Mouse (Mus musculus) lung, embryonic 14.5 days (tissue): ENCODE results near the gene Galm. TPM values are rescaled to one million over a fixed set of nuclear protein-coding genes. Genes with fewer than 3 reads are reported as not detected.

ENCODE experiments used
- ATAC-seq: fragments of 200-750 bp; cut with Nextera tagmentation; 2 replicates; pipeline ENCODE4 v1.8.0; 2017; ENCODE audit warnings: mild to moderate bottlenecking, moderate TSS enrichment, moderate library complexity; ENCODE audit not compliant: insufficient read depth
- DNase-seq: peaks from one replicate; pipeline ENCODE4 v3.0.0-alpha.2; 2015
- H3K27ac ChIP-seq: fragments of 300-500 bp; sonication (generic); 2 replicates; pipeline ENCODE4 v1.5.1; 2014; ENCODE audit warnings: low read depth, mild to moderate bottlenecking, moderate library complexity
- H3K27me3 ChIP-seq: fragments of 300-500 bp; sonication (generic); 2 replicates; pipeline ENCODE4 v1.6.1; 2014; ENCODE audit warnings: low read length, control low read depth; ENCODE audit not compliant: insufficient read depth
- H3K36me3 ChIP-seq: fragments of 300-500 bp; sonication (generic); 2 replicates; pipeline ENCODE4 v1.6.1; 2014; ENCODE audit warnings: control low read depth; ENCODE audit not compliant: insufficient read depth
- H3K4me1 ChIP-seq: fragments of 300-500 bp; sonication (generic); 2 replicates; pipeline ENCODE4 v1.6.1; 2014; ENCODE audit warnings: antibody characterized with exemption, control low read depth; ENCODE audit not compliant: insufficient read depth
- H3K4me2 ChIP-seq: fragments of 300-500 bp; sonication (generic); 2 replicates; pipeline ENCODE4 v1.6.1; 2014; ENCODE audit warnings: mild to moderate bottlenecking
- H3K4me3 ChIP-seq: fragments of 300-500 bp; sonication (generic); 2 replicates; pipeline ENCODE4 v1.5.1; 2014; ENCODE audit warnings: low read depth, low read length
- H3K9ac ChIP-seq: fragments of 300-500 bp; sonication (generic); 2 replicates; pipeline ENCODE4 v1.6.1; 2014
- H3K9me3 ChIP-seq: fragments of 300-500 bp; sonication (generic); 2 replicates; pipeline ENCODE4 v1.6.1; 2016; ENCODE audit warnings: low read depth, low read length, control low read depth
- CTCF ChIP-seq: IDR thresholded peaks from 2 replicates; pipeline ENCODE4 v1.5.1; 2016; ENCODE audit warnings: antibody characterized with exemption, low read depth
- WGBS: fragments of 180-500 bp; shearing (Covaris S2); extraction: QIAGEN DNeasy Blood & Tissue Kit; methylation state at CpG from one replicate; pipeline ENCODE4 v1.1.7; 2014; 5-methylcytosine and 5-hydroxymethylcytosine counted together
- polyA plus RNA-seq: library from polyadenylated mRNA; unstranded; fragments of >200 nt; fragmentation: Nextera tagmentation; extraction: Ambion mirVana; gene quantifications from 2 replicates; pipeline ENCODE4 v1.2.1, GENCODE M21; 2014

The Galm gene
- polyA plus RNA-seq, 1 experiment from 2014 or later, result 15.8 TPM

DNA sequence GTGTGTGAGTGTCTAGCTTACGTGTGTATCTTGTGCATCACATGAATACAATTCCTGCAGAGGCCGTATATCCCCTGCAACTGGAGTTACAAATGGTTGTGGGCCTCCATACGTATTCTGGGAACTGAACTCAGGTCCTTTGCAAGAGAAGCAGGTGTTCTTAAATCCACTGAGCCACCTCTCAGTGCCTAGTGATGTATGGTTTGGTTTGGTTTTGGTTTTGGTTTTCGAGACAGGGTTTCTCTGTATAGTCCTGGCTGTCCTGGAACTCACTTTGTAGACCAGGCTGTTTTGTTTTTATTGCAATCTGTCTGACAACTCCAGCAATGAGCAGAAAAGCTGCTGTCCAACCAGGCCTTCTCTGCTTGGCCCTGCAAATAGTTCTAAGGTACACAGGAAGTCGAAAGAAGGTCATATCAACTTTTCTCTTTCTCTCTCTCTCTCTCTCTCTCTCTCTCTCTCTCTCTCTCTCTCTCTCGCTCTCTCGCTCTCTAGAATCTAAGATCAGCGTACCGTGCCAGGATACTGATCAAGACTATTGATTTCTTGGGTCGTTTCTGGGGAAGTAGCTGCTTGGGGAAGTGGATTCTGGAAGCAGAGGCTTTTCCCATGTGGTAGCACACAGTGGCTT, 21.8 kb upstream of the Galm start:
- WGBS, result 76% methylated on average over 10 of the region's 10 CpGs
- no peak overlapping the region for H3K9ac ChIP-seq
- H3K4me3 ChIP-seq, result no peak overlapping the region
- ATAC-seq, result no peak
- no peak for TF ChIP-seq CTCF
- H3K4me1 ChIP-seq, result no peaks in the 10 kb centered on the region
- no peaks in the 10 kb centered on the region for H3K9me3 ChIP-seq
- H3K36me3 ChIP-seq, result no peaks in the 10 kb centered on the region
- no peak overlapping the region for H3K4me2 ChIP-seq
- DNase-seq, result no peak
- no peaks in the 10 kb centered on the region for H3K27me3 ChIP-seq
- H3K27ac ChIP-seq, result no peak overlapping the region

DNA sequence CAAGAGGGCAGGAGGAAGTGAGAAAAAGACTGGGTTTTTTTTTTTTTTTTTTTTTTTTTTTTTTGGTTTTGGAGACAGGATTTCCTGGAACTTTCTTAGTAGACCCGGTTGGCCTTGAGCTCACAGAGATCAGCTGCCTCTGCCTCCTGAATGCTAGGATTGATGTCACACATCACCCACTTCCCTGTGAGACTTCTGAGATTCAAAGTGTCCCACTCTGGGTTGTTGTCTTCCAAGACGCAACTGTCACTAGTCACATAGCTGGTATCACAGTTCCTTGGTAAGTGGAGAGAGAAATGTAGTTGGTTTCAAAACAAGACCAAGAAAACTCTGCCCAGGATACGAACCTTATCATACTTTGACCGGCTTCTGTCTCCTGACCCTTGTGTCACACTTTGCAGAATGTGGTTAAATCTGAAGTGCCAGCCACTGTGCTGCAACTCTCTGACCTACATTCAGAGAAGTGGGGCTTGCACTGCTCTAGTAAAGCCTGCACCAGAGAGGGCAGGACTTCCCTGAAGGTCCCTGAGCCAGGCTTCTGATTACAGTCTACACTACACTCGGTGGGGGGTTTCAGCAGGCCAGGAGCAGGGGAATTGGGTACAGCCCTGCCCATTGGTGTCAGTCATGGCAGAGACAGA, 14.5 kb upstream of the Galm start:
- WGBS, result 54% methylated on average over 5 of the region's 5 CpGs
- Histone ChIP-seq H3K36me3 (no peaks in the 10 kb centered on the region), H3K4me1 (no peaks in the 10 kb centered on the region), H3K9ac (no peak overlapping the region), H3K4me2 (no peak overlapping the region), H3K4me3 (no peak overlapping the region), H3K27me3 (no peaks in the 10 kb centered on the region), H3K27ac (no peak overlapping the region), H3K9me3 (no peaks in the 10 kb centered on the region)
- ATAC-seq, result no peak
- no peak for TF ChIP-seq CTCF
- DNase-seq, result no peak

DNA sequence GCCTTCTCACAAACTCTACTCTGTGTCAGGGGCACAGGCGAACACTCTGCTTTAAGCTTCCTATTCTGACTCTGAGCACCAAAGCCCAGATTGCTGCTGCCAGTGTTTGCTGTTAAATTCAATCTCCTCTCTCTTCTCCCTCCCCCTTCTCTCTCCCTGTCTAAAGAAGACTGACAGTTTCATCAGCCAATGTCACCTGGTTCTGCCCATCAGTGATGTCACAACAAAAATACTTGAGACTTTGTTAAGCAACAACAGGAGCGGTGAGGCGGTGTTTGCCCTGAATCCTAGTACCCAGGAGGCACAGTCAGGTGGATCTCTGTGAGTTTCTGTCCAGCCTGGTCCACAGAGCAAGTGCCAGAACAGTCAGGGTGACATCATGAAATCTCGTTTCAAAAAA, 13.8 kb upstream of the Galm start:
- H3K9me3 ChIP-seq, result no peaks in the 10 kb centered on the region
- H3K4me1 ChIP-seq, result no peaks in the 10 kb centered on the region
- no peak for TF ChIP-seq CTCF
- no peak overlapping the region for H3K4me2 ChIP-seq
- H3K4me3 ChIP-seq, result no peak overlapping the region
- H3K9ac ChIP-seq, result no peak overlapping the region
- DNase-seq (no peak), ATAC-seq (no peak)
- WGBS, result 85% methylated on average over 4 of the region's 4 CpGs
- H3K36me3 ChIP-seq, result no peaks in the 10 kb centered on the region
- H3K27ac ChIP-seq, result no peak overlapping the region
- H3K27me3 ChIP-seq, result no peaks in the 10 kb centered on the region

DNA sequence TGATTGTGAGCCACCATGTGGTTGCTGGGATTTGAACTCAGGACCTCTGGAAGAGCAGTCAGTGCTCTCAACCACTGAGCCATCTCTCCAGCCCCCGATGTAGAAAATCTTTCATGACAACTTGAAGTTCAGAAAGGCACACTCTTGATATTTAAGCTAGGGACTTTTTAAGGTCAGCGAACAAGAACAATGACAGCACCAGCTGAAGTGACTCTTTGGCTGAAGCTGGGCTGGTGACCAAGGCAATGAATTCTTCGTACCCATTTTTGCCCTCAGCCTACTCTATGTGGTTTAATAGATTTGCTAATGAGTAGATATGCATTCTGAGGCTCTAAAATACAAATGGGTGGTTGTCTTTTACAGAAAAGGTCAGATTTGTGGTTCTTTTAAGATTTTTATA, 6.9 kb upstream of the Galm start:
- 85% methylated on average over 3 of the region's 3 CpGs for WGBS
- ATAC-seq (no peak), DNase-seq (no peak)
- H3K9ac ChIP-seq, result no peak overlapping the region
- TF ChIP-seq CTCF, result no peak
- no peak overlapping the region for H3K4me2 ChIP-seq
- H3K36me3 ChIP-seq, result no peaks in the 10 kb centered on the region
- H3K9me3 ChIP-seq, result no peaks in the 10 kb centered on the region
- no peak overlapping the region for H3K4me3 ChIP-seq
- no peak overlapping the region for H3K27ac ChIP-seq
- no peaks in the 10 kb centered on the region for H3K4me1 ChIP-seq
- H3K27me3 ChIP-seq, result no peaks in the 10 kb centered on the region

DNA sequence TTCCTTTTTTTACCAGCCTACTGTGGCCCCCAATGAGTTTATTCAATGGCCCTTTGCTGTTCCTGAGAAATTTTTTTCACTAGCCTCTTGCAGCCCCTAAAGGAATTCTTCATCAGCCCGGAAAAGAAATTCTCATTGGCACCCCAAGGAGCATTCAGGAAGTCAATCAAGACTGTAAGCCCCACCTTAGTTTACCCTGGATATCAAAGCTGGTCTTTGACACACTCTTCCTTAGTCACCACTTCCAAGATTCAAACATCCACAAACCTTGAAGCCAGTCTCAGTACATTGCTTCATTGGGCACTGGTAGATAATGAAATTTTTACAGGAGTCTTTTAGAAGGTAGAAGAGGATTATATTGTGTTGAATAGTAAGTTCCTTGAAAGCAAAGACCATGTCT, 5.4 kb upstream of the Galm start:
- TF ChIP-seq CTCF, result no peak
- ATAC-seq (no peak), DNase-seq (no peak)
- WGBS, result 62% methylated on average over 1 of the region's 1 CpGs
- Histone ChIP-seq H3K36me3 (no peaks in the 10 kb centered on the region), H3K9ac (no peak overlapping the region), H3K9me3 (no peaks in the 10 kb centered on the region), H3K4me1 (no peaks in the 10 kb centered on the region), H3K4me3 (no peak overlapping the region), H3K4me2 (no peak overlapping the region), H3K27ac (no peak overlapping the region), H3K27me3 (no peaks in the 10 kb centered on the region)

DNA sequence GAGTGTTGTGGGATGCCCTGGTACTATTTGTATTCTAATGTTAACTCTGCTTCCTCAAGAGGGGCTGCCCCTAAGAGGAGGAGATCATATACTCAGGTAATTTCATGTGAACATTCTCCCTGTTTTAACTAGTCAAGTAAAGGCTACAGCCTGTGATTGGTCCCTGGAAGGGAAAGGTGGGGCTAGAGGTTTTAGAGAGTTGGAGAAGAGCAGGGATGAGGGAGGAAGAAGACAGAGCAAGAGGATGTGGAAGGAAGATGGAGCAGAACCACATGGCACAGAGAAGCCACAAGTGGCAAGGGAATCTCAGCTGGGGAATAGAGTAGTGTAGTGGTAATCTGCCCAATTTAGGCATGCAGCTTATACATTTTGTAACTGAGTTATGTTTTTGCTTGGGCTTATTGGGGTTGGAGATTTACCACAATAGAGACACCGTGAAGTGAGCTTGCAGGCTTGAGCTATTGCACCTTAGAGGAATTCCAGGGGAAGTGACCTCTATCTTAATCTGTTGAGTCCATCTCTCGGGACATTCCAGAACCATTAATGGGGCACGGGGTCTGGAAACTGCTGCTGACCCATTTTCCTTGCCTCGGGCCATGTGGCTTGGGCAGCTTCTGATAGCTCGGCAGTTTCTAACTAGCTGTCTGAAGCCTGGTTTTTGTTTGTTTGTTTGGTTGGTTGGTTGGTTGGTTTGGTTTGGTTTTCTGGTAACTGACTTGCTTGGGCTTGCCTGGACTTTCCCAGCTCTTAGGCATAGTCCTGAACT, 2.1 kb upstream of the Galm start:
- Histone ChIP-seq H3K9me3 (no peaks in the 10 kb centered on the region), H3K9ac (no peak overlapping the region), H3K4me3 (no peak overlapping the region), H3K36me3 (no peaks in the 10 kb centered on the region), H3K4me2 (no peak overlapping the region), H3K4me1 (peaks cover 3% of the 10 kb centered on the region), H3K27me3 (no peaks in the 10 kb centered on the region), H3K27ac (no peak overlapping the region)
- DNase-seq (no peak), ATAC-seq (no peak)
- WGBS, result 84% methylated on average over 5 of the region's 5 CpGs
- TF ChIP-seq CTCF, result no peak

DNA sequence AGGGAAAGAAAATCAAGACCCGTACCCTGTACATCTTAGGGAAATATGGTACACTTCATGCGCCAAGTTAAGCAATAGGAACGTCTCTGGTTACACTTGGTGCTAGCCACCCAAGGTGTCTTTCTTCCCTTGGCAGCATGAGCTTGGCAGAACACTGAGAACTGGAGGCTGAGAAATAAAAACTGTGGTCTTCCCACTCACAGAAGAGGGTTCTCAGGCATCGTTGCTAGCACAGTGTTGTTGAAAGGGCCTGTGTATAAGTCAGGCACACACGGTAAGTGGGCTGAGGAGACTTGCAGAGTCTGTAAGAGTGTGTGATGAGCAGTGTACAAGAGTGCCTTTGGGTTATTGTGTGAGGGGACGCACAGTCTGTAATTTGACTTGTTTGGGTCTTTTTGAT, 1.1 kb upstream of the Galm start:
- Histone ChIP-seq H3K9ac (no peak overlapping the region), H3K4me1 (peaks cover 3% of the 10 kb centered on the region), H3K4me3 (no peak overlapping the region), H3K36me3 (no peaks in the 10 kb centered on the region), H3K9me3 (no peaks in the 10 kb centered on the region), H3K4me2 (no peak overlapping the region), H3K27me3 (no peaks in the 10 kb centered on the region), H3K27ac (no peak overlapping the region)
- ATAC-seq (no peak), DNase-seq (no peak)
- TF ChIP-seq CTCF, result no peak
- WGBS, result 68% methylated on average over 6 of the region's 6 CpGs
